Mouse (Mus musculus) myocyte (in vitro differentiated cells): ENCODE measurements around the gene Dpyd.

Experiments used
- CEBPB ChIP-seq: IDR thresholded peaks from 2 replicates; pipeline ENCODE4 v1.6.1; 2011; ENCODE audit warnings: mild to moderate bottlenecking, moderate library complexity; ENCODE audit not compliant: poor library complexity, insufficient read depth, severe bottlenecking
- E2F4 ChIP-seq: IDR thresholded peaks from one replicate; pipeline ENCODE4 v1.6.1; 2011; ENCODE audit warnings: mild to moderate bottlenecking, control low read depth, moderate library complexity; ENCODE audit not compliant: insufficient read depth
- MAX ChIP-seq: IDR thresholded peaks from one replicate; pipeline ENCODE4 v1.6.1; 2011; ENCODE audit warnings: low read depth, mild to moderate bottlenecking, control low read depth
- MYOD1 ChIP-seq, 3 experiments: IDR thresholded peaks; one replicate each; pipeline ENCODE4 v1.6.1; 2011; ENCODE audit warnings: control low read depth in 2 of 3, low read depth in 2 of 3, mild to moderate bottlenecking in 2 of 3, moderate library complexity in 1 of 3; ENCODE audit not compliant: insufficient read length in 2 of 3, control insufficient read depth in 1 of 3
- MYOG ChIP-seq, 3 experiments: IDR thresholded peaks; one replicate each; pipeline ENCODE4 v1.6.1; 2011; ENCODE audit warnings: control low read depth in 2 of 3, low read depth in 2 of 3, mild to moderate bottlenecking in 2 of 3; ENCODE audit not compliant: insufficient read length in 2 of 3, control insufficient read depth in 1 of 3, insufficient read depth in 1 of 3
- POLR2A ChIP-seq: IDR thresholded peaks from one replicate; pipeline ENCODE4 v1.6.1; 2011; ENCODE audit warnings: low read depth, mild to moderate bottlenecking, control low read depth, moderate library complexity; ENCODE audit not compliant: insufficient read length
- POLR2AphosphoS2 ChIP-seq: IDR thresholded peaks from one replicate; pipeline ENCODE4 v1.6.1; 2011; ENCODE audit warnings: low read depth, control low read depth; ENCODE audit not compliant: insufficient read length
- REST ChIP-seq: IDR thresholded peaks from one replicate; pipeline ENCODE4 v1.6.1; 2011; ENCODE audit warnings: mild to moderate bottlenecking, control low read depth, moderate library complexity; ENCODE audit not compliant: insufficient read depth, insufficient read length
- SRF ChIP-seq: IDR thresholded peaks from one replicate; pipeline ENCODE4 v1.6.1; 2011; ENCODE audit warnings: low read depth; ENCODE audit not compliant: control insufficient read depth, insufficient read length
- TCF12 ChIP-seq: IDR thresholded peaks from one replicate; pipeline ENCODE4 v1.6.1; 2011; ENCODE audit warnings: mild to moderate bottlenecking, control low read depth; ENCODE audit not compliant: poor library complexity, insufficient read depth, severe bottlenecking
- TCF3 ChIP-seq: IDR thresholded peaks from one replicate; pipeline ENCODE4 v1.6.1; 2011; ENCODE audit warnings: low read depth, control low read depth; ENCODE audit not compliant: insufficient read length
- USF1 ChIP-seq: IDR thresholded peaks from one replicate; pipeline ENCODE4 v1.6.1; 2011; ENCODE audit warnings: low read depth, mild to moderate bottlenecking, control low read depth, moderate library complexity

DNA sequence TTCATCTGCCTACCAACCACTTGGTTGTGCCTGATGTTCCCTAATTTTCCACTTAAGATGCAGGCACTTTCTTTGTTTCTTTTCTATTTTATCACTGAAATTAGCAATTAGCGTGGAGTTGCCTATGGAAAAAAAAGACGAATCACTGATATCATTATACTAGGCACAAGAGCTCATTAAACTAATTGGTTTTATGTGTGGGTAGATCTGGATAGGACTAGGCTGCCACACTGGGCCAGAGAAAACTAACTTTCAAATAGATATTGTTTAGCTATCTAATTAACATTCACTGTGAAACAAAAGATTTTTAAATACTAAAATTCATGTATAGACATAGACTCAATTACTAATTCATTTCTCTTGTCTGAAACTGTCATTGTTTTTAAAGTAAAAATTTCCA, 313.9 kb downstream of the Dpyd start:
- TF ChIP-seq POLR2A (no peak), TCF3 (no peak), TCF12 (no peak), MAX (no peak), CEBPB (no peak), SRF (no peak), E2F4 (no peak), USF1 (no peak), REST (no peak), MYOG (IDR thresholded peaks at IDR 0.05; ENCODE audit: control insufficient read depth in 1 of 3, insufficient read depth in 1 of 3, insufficient read length in 2 of 3, low read depth in 2 of 3) (no peak), MYOD1 (IDR thresholded peaks at IDR 0.05; ENCODE audit: control insufficient read depth in 1 of 3, insufficient read length in 2 of 3, low read depth in 2 of 3) (no peak), POLR2AphosphoS2 (no peak)
